ENCODE assay signal across 12 mouse cellular contexts in genomic region chr13:41865071-41865470, GRCm38 (mm10). TPM values are rescaled to one million over a fixed set of nuclear protein-coding genes. Genes with fewer than 3 reads are reported as not detected.
DNase-seq lines count a peak whose midpoint lies in the region; ATAC-seq and TF ChIP-seq lines count a peak whose summit lies in the region.
"Had no signal": no experiment of that assay in that cellular context is flagged by ENCODE, and none has a peak within 500 bp of the region (broad histone marks: within the 10 kb centered on the region; RNA-seq: fewer than 3 reads in every experiment).

No protein-coding gene starts in this region.

- no peak for ATAC-seq in midbrain, postnatal 0 days (ENCODE audit: low FRiP score)
- no peak for ATAC-seq in midbrain, embryonic 14.5 days (ENCODE audit: low FRiP score, low TSS enrichment)
- ATAC-seq in heart, embryonic 14.5 days (ENCODE audit: insufficient number of reproducible peaks, insufficient read depth, low FRiP score, low read depth): no peak

- peak; percentile 15 for DNase-seq in midbrain, postnatal 0 days (ENCODE audit: low spot score)
- DNase-seq in midbrain, embryonic 14.5 days: no peak
- DNase-seq in kidney, postnatal 10 days: peak; percentile 72
- DNase-seq in skeletal muscle tissue, adult 2 months (ENCODE audit: low read depth, low spot score): peak; percentile 54
- DNase-seq in cerebellum, adult 2 months: no peak
- no peak for DNase-seq in spleen, postnatal 4 days (ENCODE audit: low spot score in 2 of 2)

- WGBS in midbrain, postnatal 0 days: 69% methylated on average over 5 of the region's 5 CpGs
- WGBS in midbrain, embryonic 14.5 days: 74% methylated on average over 5 of the region's 5 CpGs
- 46% methylated on average over 5 of the region's 5 CpGs for WGBS in heart, embryonic 14.5 days
- 69% methylated on average over 5 of the region's 5 CpGs for WGBS in cerebellum, adult 2 months

- no peaks in the 10 kb centered on the region for H3K9me3 ChIP-seq in midbrain, postnatal 0 days (ENCODE audit: low read length)
- no peaks in the 10 kb centered on the region for H3K9me3 ChIP-seq in midbrain, embryonic 14.5 days (ENCODE audit: control insufficient read depth, low read length)
- H3K9me3 ChIP-seq in heart, embryonic 14.5 days (ENCODE audit: control insufficient read depth, low read length): no peaks in the 10 kb centered on the region
- H3K9me3 ChIP-seq: limb, embryonic 15.5 days; midbrain, embryonic 12.5 days; stomach, embryonic 15.5 days had no signal

- no peak for TF ChIP-seq CTCF in midbrain, postnatal 0 days (IDR thresholded peaks at IDR 0.05)
- TF ChIP-seq CTCF in cerebellum, adult 2 months (IDR thresholded peaks at IDR 0.05; ENCODE audit: borderline replicate concordance, insufficient read depth, low read depth, low read length): no peak

- no peaks in the 10 kb centered on the region for H3K4me1 ChIP-seq in midbrain, postnatal 0 days (ENCODE audit: insufficient read depth, low read length)
- no peaks in the 10 kb centered on the region for H3K4me1 ChIP-seq in midbrain, embryonic 14.5 days (ENCODE audit: control insufficient read depth, insufficient read depth, low read length)
- peaks cover 2% of the 10 kb centered on the region in 2 experiments; a peak in 3 of 4 replicates for H3K4me1 ChIP-seq in heart, embryonic 14.5 days (ENCODE audit: control insufficient read depth in 2 of 2, insufficient read depth in 2 of 2, low read length in 2 of 2)
- no peaks in the 10 kb centered on the region for H3K4me1 ChIP-seq in cerebellum, adult 2 months (ENCODE audit: control insufficient read depth, insufficient read depth, low read length)
- H3K4me1 ChIP-seq: limb, embryonic 15.5 days; midbrain, embryonic 12.5 days; stomach, embryonic 15.5 days had no signal

- H3K27ac ChIP-seq in midbrain, postnatal 0 days (ENCODE audit: low read depth, low read length): no peak overlapping the region
- no peak overlapping the region for H3K27ac ChIP-seq in midbrain, embryonic 14.5 days (replicated peaks; ENCODE audit: low read depth, low read length)
- peak overlapping the region; percentile 27 to 34; a peak in 2 of 4 replicates for H3K27ac ChIP-seq in heart, embryonic 14.5 days (replicated peaks in 1 of 2; ENCODE audit: control insufficient read depth in 1 of 2, insufficient read depth in 1 of 2, low read depth in 2 of 2, low read length in 2 of 2)
- no peak overlapping the region for H3K27ac ChIP-seq in cerebellum, adult 2 months (ENCODE audit: insufficient read depth, low read length)
- H3K27ac ChIP-seq: limb, embryonic 15.5 days; midbrain, embryonic 12.5 days; stomach, embryonic 15.5 days had no signal

- H3K9ac ChIP-seq in midbrain, postnatal 0 days (replicated peaks; ENCODE audit: low read length, poor library complexity, severe bottlenecking): no peak overlapping the region
- no peak overlapping the region for H3K9ac ChIP-seq in midbrain, embryonic 14.5 days (replicated peaks; ENCODE audit: low read length)
- no peak overlapping the region for H3K9ac ChIP-seq in heart, embryonic 14.5 days (ENCODE audit: low read length)
- H3K9ac ChIP-seq: limb, embryonic 15.5 days; midbrain, embryonic 12.5 days; stomach, embryonic 15.5 days had no signal

- TF ChIP-seq POLR2A in cerebellum, adult 2 months (IDR thresholded peaks at IDR 0.05; ENCODE audit: borderline replicate concordance, insufficient read depth, low read length): no peak

- no peaks in the 10 kb centered on the region for H3K36me3 ChIP-seq in midbrain, postnatal 0 days (ENCODE audit: insufficient read depth, low read length)
- no peaks in the 10 kb centered on the region for H3K36me3 ChIP-seq in midbrain, embryonic 14.5 days (ENCODE audit: control insufficient read depth, insufficient read depth, low read length)
- no peaks in the 10 kb centered on the region for H3K36me3 ChIP-seq in heart, embryonic 14.5 days (ENCODE audit: control insufficient read depth, insufficient read depth, low read length)
- H3K36me3 ChIP-seq: limb, embryonic 15.5 days; midbrain, embryonic 12.5 days; stomach, embryonic 15.5 days had no signal

- no peaks in the 10 kb centered on the region for H3K27me3 ChIP-seq in midbrain, postnatal 0 days (ENCODE audit: insufficient read depth, low read length)
- no peaks in the 10 kb centered on the region for H3K27me3 ChIP-seq in midbrain, embryonic 14.5 days (ENCODE audit: control insufficient read depth, insufficient read depth, low read length)
- H3K27me3 ChIP-seq in heart, embryonic 14.5 days (ENCODE audit: control insufficient read depth, insufficient read depth, low read length): no peaks in the 10 kb centered on the region
- H3K27me3 ChIP-seq in cerebellum, adult 2 months (ENCODE audit: control insufficient read depth, insufficient read depth, low read length): no peaks in the 10 kb centered on the region
- H3K27me3 ChIP-seq: limb, embryonic 15.5 days; midbrain, embryonic 12.5 days; stomach, embryonic 15.5 days had no signal

- H3K4me3 ChIP-seq in midbrain, postnatal 0 days (ENCODE audit: low read depth, low read length): no peak overlapping the region
- H3K4me3 ChIP-seq in midbrain, embryonic 14.5 days (replicated peaks; ENCODE audit: low read depth, low read length): no peak overlapping the region
- H3K4me3 ChIP-seq in heart, embryonic 14.5 days (ENCODE audit: control insufficient read depth in 1 of 2, insufficient read depth in 1 of 2, low read depth in 1 of 2, low read length in 2 of 2): no peak overlapping the region
- no peak overlapping the region for H3K4me3 ChIP-seq in cerebellum, adult 2 months (replicated peaks; ENCODE audit: insufficient read depth, low read depth, low read length)
- H3K4me3 ChIP-seq: limb, embryonic 15.5 days; midbrain, embryonic 12.5 days; stomach, embryonic 15.5 days had no signal

- no peak overlapping the region for H3K4me2 ChIP-seq in midbrain, postnatal 0 days (ENCODE audit: low read depth, low read length, poor library complexity, severe bottlenecking)
- no peak overlapping the region for H3K4me2 ChIP-seq in midbrain, embryonic 14.5 days (ENCODE audit: low read length)
- H3K4me2 ChIP-seq in heart, embryonic 14.5 days (ENCODE audit: low read length): no peak overlapping the region
- H3K4me2 ChIP-seq: limb, embryonic 15.5 days; midbrain, embryonic 12.5 days; stomach, embryonic 15.5 days had no signal

RNA-seq across cellular contexts. Expression of gene Adtrp, which starts 17.6 kb away (rescaled TPM):
- not detected in 2 replicates for total RNA-seq in midbrain, postnatal 0 days (2014; rRNA removed)
- polyA plus RNA-seq in midbrain, postnatal 0 days (2015; fragmentation: Nextera tagmentation; extraction: Ambion mirVana): not detected in 2 replicates
- not detected in 2 replicates for polyA plus RNA-seq in midbrain, embryonic 14.5 days (2014; fragmentation: Nextera tagmentation; extraction: Ambion mirVana)
- polyA plus RNA-seq in heart, embryonic 14.5 days (2014; fragmentation: Nextera tagmentation; extraction: Ambion mirVana): not detected in 2 replicates
- 0.07 and 0.51 TPM in 2 replicates for polyA plus RNA-seq in cerebellum, adult 2 months (2012; rRNA removed)
- total RNA-seq: common myeloid progenitor, adult 5-6 weeks; MEL had no signal
- polyA plus RNA-seq: midbrain, embryonic 12.5 days had no signal

Comparison
In these comparisons a context has a peak if more than half of its experiments do, and no peak if none do; other contexts are left out.
1. DNase-seq: peak in midbrain, postnatal 0 days (single experiment), kidney, postnatal 10 days (single experiment) and skeletal muscle tissue, adult 2 months (single experiment); none in midbrain, embryonic 14.5 days (single experiment), cerebellum, adult 2 months (0 of 2) and spleen, postnatal 4 days (0 of 2).
2. H3K27ac ChIP-seq: peak in heart, embryonic 14.5 days (2 of 2); none in midbrain, postnatal 0 days (single experiment), midbrain, embryonic 14.5 days (single experiment) and cerebellum, adult 2 months (single experiment).